26 mouse cellular contexts compared by ENCODE assay signal in the genomic region with DNA sequence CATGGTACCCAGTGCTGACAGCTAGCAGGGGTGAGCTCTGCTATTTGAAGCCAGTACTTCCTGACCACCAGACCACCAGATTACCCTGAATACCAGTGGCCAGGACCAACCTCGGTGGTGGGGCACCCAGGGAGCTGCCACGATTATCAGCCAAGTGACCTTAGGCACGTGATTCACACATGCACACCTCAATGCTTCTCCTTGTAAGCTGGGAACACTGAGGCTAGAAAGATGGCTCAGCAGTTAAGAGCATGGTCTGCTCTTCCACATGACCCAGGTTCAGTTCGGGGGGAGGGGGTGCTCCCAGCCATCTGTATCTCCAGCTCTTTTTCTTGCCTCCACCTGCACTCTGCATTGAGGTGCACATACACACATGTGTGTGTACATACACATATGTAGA. TPM values are rescaled to one million over a fixed set of nuclear protein-coding genes. Genes with fewer than 3 reads are reported as not detected.
"Had no signal": no experiment of that assay in that cellular context is flagged by ENCODE, and none has a peak within 500 bp of the region (broad histone marks: within the 10 kb centered on the region; RNA-seq: fewer than 3 reads in every experiment).

No protein-coding gene starts in this region.

- H3K9me3 ChIP-seq: intestine, embryonic 15.5 days; liver, embryonic 13.5 days had no signal

- DNase-seq: liver, embryonic 13.5 days; lung, adult 2 months; lung, postnatal 14 days; lung, postnatal 4 days; midbrain, embryonic 14.5 days; right cerebral cortex, postnatal 14 days; right cerebral cortex, postnatal 4 days; thymus, adult 2 months; thymus, postnatal 14 days; thymus, postnatal 4 days had no signal

- H3K27me3 ChIP-seq: intestine, embryonic 15.5 days; liver, embryonic 13.5 days had no signal

- H3K4me3 ChIP-seq: intestine, embryonic 15.5 days; liver, embryonic 13.5 days had no signal

- H3K36me3 ChIP-seq: intestine, embryonic 15.5 days; liver, embryonic 13.5 days had no signal

- ATAC-seq: intestine, embryonic 15.5 days had no signal

- H3K9ac ChIP-seq: intestine, embryonic 15.5 days; liver, embryonic 13.5 days had no signal

- H3K27ac ChIP-seq: intestine, embryonic 15.5 days; kidney, postnatal 0 days; liver, embryonic 13.5 days; stomach, postnatal 0 days had no signal

- H3K4me2 ChIP-seq: intestine, embryonic 15.5 days; liver, embryonic 13.5 days; midbrain, embryonic 11.5 days had no signal

RNA-seq across cellular contexts. Expression of gene Dao, which starts 5.5 kb away (rescaled TPM):
- total RNA-seq: layer of hippocampus, adult 18-20 months; layer of hippocampus, postnatal 14 days; left cerebral cortex, postnatal 10 days; left cerebral cortex, postnatal 36 days; liver, adult 2 months; megakaryocyte progenitor cell, adult 5-6 weeks; megakaryocyte-erythroid progenitor cell, adult 5-6 weeks; midbrain, postnatal 0 days had no signal
- polyA plus RNA-seq: limb, embryonic 11.5 days; liver, adult 2 months; liver, embryonic 13.5 days; lung, embryonic 16.5 days; midbrain, embryonic 11.5 days; midbrain, embryonic 14.5 days; midbrain, postnatal 0 days; neural tube, embryonic 11.5 days; neural tube, embryonic 14.5 days had no signal
